Mouse (Mus musculus): ENCODE measurements around the gene Hoxa4.
A peak's percentile ranks its signal among the peaks of the same experiment; 100 is the strongest.

The Hoxa4 gene

GRCm38 (mm10) chr6:52179690-52180089, 11.9 kb downstream of the Hoxa4 start:
- DNase-seq (ENCODE audit: low spot score), result no peak

GRCm38 (mm10) chr6:52178918-52179665, 12.5 kb downstream of the Hoxa4 start:
- DNase-seq (ENCODE audit: low spot score), result no peak

- DNase-seq (ENCODE audit: low spot score), result no peak
Measured at GRCm38 (mm10) chr6:52177806-52178205, 13.7 kb downstream of the Hoxa4 start.

GRCm38 (mm10) chr6:52177061-52177735, 14.4 kb downstream of the Hoxa4 start, which contains the start of gene 5730596B20Rik:
Gene 5730596B20Rik, plus strand, starts transcription at chr6:52177498.
- no peak for DNase-seq (ENCODE audit: low spot score)

GRCm38 (mm10) chr6:52176391-52176790, 15.2 kb downstream of the Hoxa4 start:
- DNase-seq (ENCODE audit: low spot score), result no peak

GRCm38 (mm10) chr6:52175864-52176263, 15.7 kb downstream of the Hoxa4 start:
- DNase-seq (ENCODE audit: low spot score), result no peak

- no peak for DNase-seq (ENCODE audit: low spot score)
Measured at GRCm38 (mm10) chr6:52174968-52175751, 16.4 kb downstream of the Hoxa4 start.

GRCm38 (mm10) chr6:52173648-52174047, 17.9 kb downstream of the Hoxa4 start:
- DNase-seq (ENCODE audit: low spot score), result no peak

GRCm38 (mm10) chr6:52172501-52172900, 19.1 kb downstream of the Hoxa4 start:
- DNase-seq (ENCODE audit: low spot score), result peak; percentile 83

- no peak for DNase-seq (ENCODE audit: low spot score)
Measured at GRCm38 (mm10) chr6:52171938-52172337, 19.6 kb downstream of the Hoxa4 start.

GRCm38 (mm10) chr6:52171331-52171730, 20.2 kb downstream of the Hoxa4 start:
- no peak for DNase-seq (ENCODE audit: low spot score)

- DNase-seq (ENCODE audit: low spot score), result no peak
Measured at GRCm38 (mm10) chr6:52170898-52171223, 20.7 kb downstream of the Hoxa4 start.

GRCm38 (mm10) chr6:52170166-52170897, 21.2 kb downstream of the Hoxa4 start:
- DNase-seq (ENCODE audit: low spot score), result no peak

- no peak for DNase-seq (ENCODE audit: low spot score)
Measured at GRCm38 (mm10) chr6:52169499-52170165, 21.9 kb downstream of the Hoxa4 start.

GRCm38 (mm10) chr6:52168191-52169055, 23.1 kb downstream of the Hoxa4 start:
- no peak for DNase-seq (ENCODE audit: low spot score)

- DNase-seq (ENCODE audit: low spot score), result no peak
Measured at GRCm38 (mm10) chr6:52167736-52168161, 23.8 kb downstream of the Hoxa4 start.

- no peak for DNase-seq (ENCODE audit: low spot score)
Measured at GRCm38 (mm10) chr6:52167176-52167575, 24.4 kb downstream of the Hoxa4 start.

- no peak for DNase-seq (ENCODE audit: low spot score)
Measured at GRCm38 (mm10) chr6:52166431-52167077, 25.0 kb downstream of the Hoxa4 start.

- DNase-seq (ENCODE audit: low spot score), result no peak
Measured at GRCm38 (mm10) chr6:52165441-52166370, 25.8 kb downstream of the Hoxa4 start.

All from testis, postnatal 14 days (tissue).